Mouse (Mus musculus) embryonic facial prominence, embryonic 10.5 days (tissue): Measurements from ENCODE around the gene Col4a1. TPM values are rescaled to one million over a fixed set of nuclear protein-coding genes. Genes with fewer than 3 reads are reported as not detected.

Source experiments
- DNase-seq: peaks from one replicate; pipeline ENCODE4 v3.0.0-alpha.2; 2017; ENCODE audit warnings: low spot score
- H3K27ac ChIP-seq: fragments of 300-500 bp; sonication (generic); replicated peaks from 2 replicates; pipeline ENCODE4 v1.5.1; 2016; ENCODE audit warnings: mild to moderate bottlenecking
- H3K27me3 ChIP-seq: fragments of 300-500 bp; sonication (generic); replicated peaks from 2 replicates; pipeline ENCODE4 v1.6.1; 2016; ENCODE audit warnings: low read depth, mild to moderate bottlenecking; ENCODE audit not compliant: poor library complexity, severe bottlenecking
- H3K36me3 ChIP-seq: fragments of 300-500 bp; sonication (generic); replicated peaks from 2 replicates; pipeline ENCODE4 v1.6.1; 2016; ENCODE audit warnings: mild to moderate bottlenecking, moderate library complexity
- H3K4me1 ChIP-seq: fragments of 300-500 bp; sonication (generic); 2 replicates; pipeline ENCODE4 v1.6.1; 2016
- H3K4me3 ChIP-seq: fragments of 300-500 bp; sonication (generic); 2 replicates; pipeline ENCODE4 v1.5.1; 2016; ENCODE audit warnings: mild to moderate bottlenecking, moderate library complexity
- H3K9me3 ChIP-seq: fragments of 300-500 bp; sonication (generic); 2 replicates; pipeline ENCODE4 v1.6.1; 2016; ENCODE audit warnings: mild to moderate bottlenecking
- WGBS: fragments of 180-500 bp; shearing (Covaris S2); methylation state at CpG from one replicate; pipeline ENCODE4 v1.1.7; 2016; 5-methylcytosine and 5-hydroxymethylcytosine counted together
- polyA plus RNA-seq: library from polyadenylated mRNA; unstranded; fragments of >200 nt; fragmentation: Nextera tagmentation; extraction: Ambion mirVana; gene quantifications from 2 replicates; pipeline ENCODE4 v1.2.1, GENCODE M21; 2016

Col4a1 gene
- polyA plus RNA-seq, 1 experiment from 2014 or later, result 138 TPM

- H3K4me1 ChIP-seq, result peaks cover 36% of the 10 kb centered on the region
- 87% methylated on average over 9 of the region's 9 CpGs for WGBS
- H3K36me3 ChIP-seq, result peaks cover 12% of the 10 kb centered on the region; the same call in 1 of the 2 replicates
- DNase-seq, result no peak
- no peaks in the 10 kb centered on the region for H3K9me3 ChIP-seq
- no peak overlapping the region for H3K4me3 ChIP-seq
- H3K27me3 ChIP-seq, result no peaks in the 10 kb centered on the region
- H3K27ac ChIP-seq, result no peak overlapping the region
Observed at GRCm38 (mm10) chr8:11344459-11344858, 31.8 kb upstream of the Col4a1 start.

- H3K36me3 ChIP-seq, result peaks cover 15% of the 10 kb centered on the region; the same call in 1 of the 2 replicates
- no peak for DNase-seq
- H3K4me1 ChIP-seq, result peaks cover 18% of the 10 kb centered on the region
- H3K27ac ChIP-seq, result peak overlapping the region; percentile 35; the same call in 1 of the 2 replicates
- no peak overlapping the region for H3K4me3 ChIP-seq
- WGBS, result 77% methylated on average over 3 of the region's 3 CpGs
- H3K9me3 ChIP-seq, result no peaks in the 10 kb centered on the region
- H3K27me3 ChIP-seq, result no peaks in the 10 kb centered on the region
Observed at GRCm38 (mm10) chr8:11341111-11341566, 28.5 kb upstream of the Col4a1 start.

GRCm38 (mm10) chr8:11340310-11341110 lies 27.9 kb upstream of the Col4a1 start:
- Histone ChIP-seq H3K36me3 (peaks cover 15% of the 10 kb centered on the region; the same call in 1 of the 2 replicates), H3K27me3 (no peaks in the 10 kb centered on the region), H3K4me1 (peaks cover 23% of the 10 kb centered on the region), H3K4me3 (no peak overlapping the region), H3K27ac (peak overlapping the region; percentile 35; the same call in 1 of the 2 replicates), H3K9me3 (no peaks in the 10 kb centered on the region)
- DNase-seq, result no peak
- WGBS, result 76% methylated on average over 12 of the region's 12 CpGs

- DNase-seq, result no peak
- H3K36me3 ChIP-seq, result peaks cover 15% of the 10 kb centered on the region; the same call in 1 of the 2 replicates
- no peak overlapping the region for H3K27ac ChIP-seq
Observed at GRCm38 (mm10) chr8:11338507-11338906, 25.9 kb upstream of the Col4a1 start.

GRCm38 (mm10) chr8:11337642-11338041 lies 25.0 kb upstream of the Col4a1 start:
- Histone ChIP-seq H3K9me3 (no peaks in the 10 kb centered on the region), H3K27ac (no peak overlapping the region), H3K4me1 (peaks cover 33% of the 10 kb centered on the region), H3K4me3 (no peak overlapping the region), H3K36me3 (peaks cover 12% of the 10 kb centered on the region; the same call in 1 of the 2 replicates), H3K27me3 (no peaks in the 10 kb centered on the region)
- WGBS, result 88% methylated on average over 10 of the region's 10 CpGs
- no peak for DNase-seq

More at GRCm38 (mm10) chr8:11338507-11338906, 25.9 kb upstream of the Col4a1 start:
- H3K4me3 ChIP-seq, result no peak overlapping the region
- no peaks in the 10 kb centered on the region for H3K9me3 ChIP-seq
- peaks cover 33% of the 10 kb centered on the region for H3K4me1 ChIP-seq
- WGBS, result 89% methylated on average over 9 of the region's 9 CpGs
- H3K27me3 ChIP-seq, result no peaks in the 10 kb centered on the region

GRCm38 (mm10) chr8:11336346-11336745 lies 23.7 kb upstream of the Col4a1 start:
- H3K4me1 ChIP-seq, result peaks cover 37% of the 10 kb centered on the region
- no peak for DNase-seq
- no peaks in the 10 kb centered on the region for H3K9me3 ChIP-seq
- H3K36me3 ChIP-seq, result 0 out of 2 replicates have a peak, but pooled peaks cover 6% of the 10 kb centered on the region
- no peak overlapping the region for H3K4me3 ChIP-seq
- no peaks in the 10 kb centered on the region for H3K27me3 ChIP-seq
- WGBS, result 92% methylated on average over 5 of the region's 5 CpGs
- H3K27ac ChIP-seq, result peak overlapping the region; percentile 40; the same call in 1 of the 2 replicates

- WGBS, result 85% methylated on average over 4 of the region's 4 CpGs
- H3K4me1 ChIP-seq, result peaks cover 32% of the 10 kb centered on the region
- DNase-seq, result no peak
Observed at GRCm38 (mm10) chr8:11335238-11335637, 22.6 kb upstream of the Col4a1 start.

GRCm38 (mm10) chr8:11334493-11334892 lies 21.9 kb upstream of the Col4a1 start:
- Histone ChIP-seq H3K4me1 (peaks cover 25% of the 10 kb centered on the region), H3K9me3 (no peaks in the 10 kb centered on the region), H3K27ac (0 out of 2 replicates have a peak overlapping the region, but pooled peaks have one; percentile 12), H3K27me3 (no peaks in the 10 kb centered on the region), H3K4me3 (no peak overlapping the region), H3K36me3 (0 out of 2 replicates have a peak, but pooled peaks cover 7% of the 10 kb centered on the region)
- DNase-seq, result no peak
- 86% methylated on average over 3 of the region's 3 CpGs for WGBS

More at GRCm38 (mm10) chr8:11335238-11335637, 22.6 kb upstream of the Col4a1 start:
- H3K4me3 ChIP-seq, result no peak overlapping the region
- 0 out of 2 replicates have a peak, but pooled peaks cover 7% of the 10 kb centered on the region for H3K36me3 ChIP-seq
- H3K27ac ChIP-seq, result no peak overlapping the region
- no peaks in the 10 kb centered on the region for H3K9me3 ChIP-seq
- H3K27me3 ChIP-seq, result no peaks in the 10 kb centered on the region

- Histone ChIP-seq H3K4me3 (no peak overlapping the region), H3K27me3 (no peaks in the 10 kb centered on the region), H3K4me1 (peaks cover 25% of the 10 kb centered on the region; the same call in 1 of the 2 replicates), H3K27ac (no peak overlapping the region), H3K9me3 (no peaks in the 10 kb centered on the region), H3K36me3 (0 out of 2 replicates have a peak, but pooled peaks cover 7% of the 10 kb centered on the region)
- no peak for DNase-seq
- 79% methylated on average over 6 of the region's 6 CpGs for WGBS
Observed at GRCm38 (mm10) chr8:11333746-11334145, 21.1 kb upstream of the Col4a1 start.

- peaks cover 43% of the 10 kb centered on the region for H3K4me1 ChIP-seq
- H3K36me3 ChIP-seq, result peaks cover 14% of the 10 kb centered on the region; the same call in 1 of the 2 replicates
- H3K4me3 ChIP-seq, result no peak overlapping the region
- H3K27me3 ChIP-seq, result no peaks in the 10 kb centered on the region
- no peaks in the 10 kb centered on the region for H3K9me3 ChIP-seq
- peak overlapping the region; percentile 54 for H3K27ac ChIP-seq
- no peak for DNase-seq
- WGBS, result 76% methylated on average over 4 of the region's 4 CpGs
Observed at GRCm38 (mm10) chr8:11331561-11331960, 18.9 kb upstream of the Col4a1 start.

GRCm38 (mm10) chr8:11327722-11328417 lies 15.2 kb upstream of the Col4a1 start:
- 56% methylated on average over 5 of the region's 5 CpGs for WGBS

GRCm38 (mm10) chr8:11327298-11327697 lies 14.7 kb upstream of the Col4a1 start:
- H3K27me3 ChIP-seq, result no peaks in the 10 kb centered on the region
- peaks cover 19% of the 10 kb centered on the region; the same call in 1 of the 2 replicates for H3K36me3 ChIP-seq
- peak overlapping the region; percentile 65 for H3K27ac ChIP-seq
- 38% methylated on average over 4 of the region's 4 CpGs for WGBS
- DNase-seq, result peak; percentile 35
- H3K9me3 ChIP-seq, result no peaks in the 10 kb centered on the region
- H3K4me1 ChIP-seq, result peaks cover 36% of the 10 kb centered on the region
- H3K4me3 ChIP-seq, result no peak overlapping the region

More at GRCm38 (mm10) chr8:11327722-11328417, 15.2 kb upstream of the Col4a1 start:
- Histone ChIP-seq H3K27me3 (no peaks in the 10 kb centered on the region), H3K9me3 (no peaks in the 10 kb centered on the region), H3K4me3 (no peak overlapping the region), H3K36me3 (peaks cover 17% of the 10 kb centered on the region; the same call in 1 of the 2 replicates), H3K4me1 (peaks cover 36% of the 10 kb centered on the region), H3K27ac (peak overlapping the region; percentile 65)
- no peak for DNase-seq
